Mouse (Mus musculus) liver, embryonic 15.5 days (tissue): Measurements from ENCODE around the gene Dera. TPM values are rescaled to one million over a fixed set of nuclear protein-coding genes. Genes with fewer than 3 reads are reported as not detected.

Source experiments
- ATAC-seq: fragments of 200-750 bp; cut with Nextera tagmentation; 2 replicates; pipeline ENCODE4 v1.8.0; 2017; ENCODE audit warnings: moderate number of reproducible peaks, mild to moderate bottlenecking, moderate library complexity; ENCODE audit not compliant: insufficient read depth
- H3K27ac ChIP-seq: fragments of 300-500 bp; sonication (generic); replicated peaks from 2 replicates; pipeline ENCODE4 v1.5.1; 2015; ENCODE audit warnings: mild to moderate bottlenecking, inconsistent platforms
- H3K27me3 ChIP-seq: fragments of 300-500 bp; sonication (generic); 2 replicates; pipeline ENCODE4 v1.6.1; 2015; ENCODE audit warnings: mild to moderate bottlenecking, inconsistent platforms
- H3K36me3 ChIP-seq: fragments of 300-500 bp; sonication (generic); replicated peaks from 2 replicates; pipeline ENCODE4 v1.6.1; 2015; ENCODE audit warnings: moderate library complexity, mild to moderate bottlenecking, inconsistent platforms
- H3K4me1 ChIP-seq: fragments of 300-500 bp; sonication (generic); replicated peaks from 2 replicates; pipeline ENCODE4 v1.6.1; 2015; ENCODE audit warnings: inconsistent platforms
- H3K4me2 ChIP-seq: fragments of 300-500 bp; sonication (generic); 2 replicates; pipeline ENCODE4 v1.6.1; 2015; ENCODE audit warnings: moderate library complexity, mild to moderate bottlenecking, inconsistent platforms
- H3K4me3 ChIP-seq: fragments of 300-500 bp; sonication (generic); replicated peaks from 2 replicates; pipeline ENCODE4 v1.5.1; 2015; ENCODE audit warnings: mild to moderate bottlenecking, inconsistent platforms
- H3K9ac ChIP-seq: fragments of 300-500 bp; sonication (generic); 2 replicates; pipeline ENCODE4 v1.6.1; 2015; ENCODE audit warnings: moderate library complexity, mild to moderate bottlenecking, inconsistent platforms
- H3K9me3 ChIP-seq: fragments of 300-500 bp; sonication (generic); replicated peaks from 2 replicates; pipeline ENCODE4 v1.6.1; 2016; ENCODE audit warnings: inconsistent platforms
- WGBS: fragments of 180-500 bp; shearing (Covaris S2); methylation state at CpG from one replicate; pipeline ENCODE4 v1.1.7; 2015; ENCODE audit warnings: mixed read lengths; ENCODE audit not compliant: insufficient replicate concordance; 5-methylcytosine and 5-hydroxymethylcytosine counted together
- polyA plus RNA-seq: library from polyadenylated mRNA; unstranded; fragments of >200 nt; fragmentation: Nextera tagmentation; extraction: Ambion mirVana; gene quantifications from 2 replicates; pipeline ENCODE4 v1.2.1, GENCODE M21; 2015

Gene Dera
- polyA plus RNA-seq, 1 experiment from 2014 or later: 39.9 TPM

- H3K27ac ChIP-seq: no peak overlapping the region
- no peak for ATAC-seq
- H3K27me3 ChIP-seq: no peaks in the 10 kb centered on the region
- 82% methylated on average over 15 of the region's 15 CpGs for WGBS
- no peaks in the 10 kb centered on the region for H3K36me3 ChIP-seq
- no peaks in the 10 kb centered on the region for H3K9me3 ChIP-seq
- no peak overlapping the region for H3K9ac ChIP-seq
- peaks cover 7% of the 10 kb centered on the region; the same call in 1 of the 2 replicates for H3K4me1 ChIP-seq
- no peak overlapping the region for H3K4me3 ChIP-seq
- no peak overlapping the region for H3K4me2 ChIP-seq
These were observed 6.6 kb downstream of the Dera start for GRCm38 (mm10) chr6:137760966-137761365.

DNA sequence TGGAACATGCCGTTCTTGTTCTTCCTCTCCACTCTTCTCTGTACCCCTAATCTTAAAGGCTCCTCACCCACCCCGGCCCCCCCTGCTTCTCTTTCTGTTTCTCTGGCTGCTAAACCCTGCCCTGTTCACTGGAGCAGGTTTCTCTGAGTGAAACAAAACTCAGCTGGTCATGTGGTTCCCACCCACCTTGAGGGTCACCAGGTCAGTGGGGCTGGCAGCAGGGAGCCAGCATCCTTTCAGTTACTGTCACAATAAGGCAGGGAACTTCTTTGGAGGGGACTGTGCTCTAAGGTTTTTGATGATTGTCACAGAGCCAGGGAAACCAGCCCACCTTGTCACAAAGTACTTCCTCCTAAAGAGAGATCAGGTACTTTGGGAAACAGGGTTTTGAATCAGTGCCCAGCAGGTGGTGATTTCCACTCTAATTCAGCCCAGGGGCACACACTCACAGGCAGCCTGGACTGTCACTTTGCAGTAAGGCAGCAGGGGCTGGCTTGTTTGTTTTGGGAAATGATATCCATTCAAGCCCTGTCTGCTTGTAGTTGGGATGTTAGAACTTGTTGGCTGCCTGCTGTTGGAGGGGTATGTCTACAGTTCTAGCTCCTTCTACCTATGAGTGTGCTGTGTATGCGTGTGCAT lies 10.3 kb downstream of the Dera start:
- no peaks in the 10 kb centered on the region for H3K27me3 ChIP-seq
- ATAC-seq: no peak
- no peak overlapping the region for H3K9ac ChIP-seq
- WGBS: 45% methylated on average over 3 of the region's 3 CpGs
- no peaks in the 10 kb centered on the region for H3K36me3 ChIP-seq
- no peaks in the 10 kb centered on the region for H3K9me3 ChIP-seq
- 0 out of 2 replicates have a peak, but pooled peaks cover 1% of the 10 kb centered on the region for H3K4me1 ChIP-seq
- no peak overlapping the region for H3K4me2 ChIP-seq
- no peak overlapping the region for H3K27ac ChIP-seq
- H3K4me3 ChIP-seq: no peak overlapping the region

GRCm38 (mm10) chr6:137766177-137766576 lies 11.8 kb downstream of the Dera start:
- Histone ChIP-seq H3K36me3 (no peaks in the 10 kb centered on the region), H3K4me2 (no peak overlapping the region), H3K27ac (no peak overlapping the region), H3K27me3 (no peaks in the 10 kb centered on the region), H3K9me3 (no peaks in the 10 kb centered on the region), H3K4me3 (no peak overlapping the region), H3K4me1 (no peaks in the 10 kb centered on the region), H3K9ac (no peak overlapping the region)
- no peak for ATAC-seq

DNA sequence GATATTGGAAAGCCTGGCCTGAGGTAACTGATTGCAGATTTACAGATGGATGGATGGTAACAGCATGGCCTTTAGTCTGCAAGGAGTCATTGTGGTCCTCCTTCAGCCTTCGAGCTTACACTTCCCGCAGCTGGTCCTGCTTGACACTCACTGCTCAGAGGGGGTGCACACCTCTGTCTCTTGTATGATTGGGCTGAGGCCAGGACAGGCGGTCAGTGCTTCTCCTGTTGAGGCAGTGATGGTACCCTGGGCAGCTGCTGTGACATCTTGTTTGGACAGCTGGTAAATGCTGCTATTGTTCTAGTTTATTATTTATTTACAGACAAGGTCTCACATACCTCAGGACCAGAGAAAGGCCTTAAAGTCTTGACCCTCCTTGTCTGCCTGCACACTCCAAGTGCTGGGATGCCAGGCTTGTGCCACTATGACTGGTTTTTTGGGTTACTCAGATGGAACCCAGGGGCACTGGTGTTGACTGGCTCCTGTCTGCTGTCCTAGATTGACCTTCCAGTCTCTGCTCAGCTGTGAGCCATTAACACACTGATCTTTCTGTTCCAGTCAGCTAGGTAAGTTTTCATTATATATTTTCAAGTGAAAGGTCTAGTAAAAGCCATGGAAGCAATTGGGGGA lies 17.4 kb downstream of the Dera start:
- H3K4me1 ChIP-seq: no peaks in the 10 kb centered on the region
- 64% methylated on average over 3 of the region's 3 CpGs for WGBS
- H3K4me3 ChIP-seq: no peak overlapping the region
- H3K36me3 ChIP-seq: no peaks in the 10 kb centered on the region
- ATAC-seq: no peak
- H3K27me3 ChIP-seq: no peaks in the 10 kb centered on the region
- H3K9ac ChIP-seq: no peak overlapping the region
- no peaks in the 10 kb centered on the region for H3K9me3 ChIP-seq
- no peak overlapping the region for H3K27ac ChIP-seq
- H3K4me2 ChIP-seq: no peak overlapping the region

DNA sequence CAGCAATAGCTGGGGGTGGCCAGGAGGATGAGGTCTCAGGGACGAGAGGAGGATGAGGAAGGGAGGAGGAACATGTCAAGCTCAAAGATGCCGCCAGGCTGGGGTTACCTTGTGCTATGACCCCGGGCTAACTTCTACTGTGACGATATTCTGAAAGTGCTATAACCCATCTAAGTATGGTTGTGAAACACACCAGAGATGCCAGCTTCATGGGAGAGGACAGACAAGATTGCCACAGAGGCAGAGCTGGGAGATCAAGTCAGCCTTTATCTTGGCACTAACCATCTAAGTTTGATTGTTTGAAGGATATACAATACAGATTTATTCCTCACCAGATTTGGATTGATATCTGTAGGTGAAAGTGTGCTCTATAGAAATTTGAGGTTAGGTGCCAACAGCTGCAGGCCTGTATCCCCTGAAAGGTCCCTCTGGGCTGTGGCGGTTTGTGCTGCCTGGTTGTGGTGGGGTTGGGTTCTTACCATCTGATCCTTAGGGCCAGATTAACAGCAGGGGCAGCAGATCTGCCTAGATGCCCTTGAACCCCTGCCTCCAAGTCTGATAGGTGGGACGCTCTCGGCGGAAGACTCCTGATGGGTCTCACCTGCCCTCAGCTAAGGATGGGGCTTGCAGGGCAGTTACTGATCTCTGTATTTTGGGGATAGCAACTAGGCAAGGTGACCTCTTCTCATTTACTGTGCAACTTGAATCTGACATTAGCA lies 18.7 kb downstream of the Dera start:
- no peak overlapping the region for H3K27ac ChIP-seq
- no peaks in the 10 kb centered on the region for H3K27me3 ChIP-seq
- H3K9me3 ChIP-seq: no peaks in the 10 kb centered on the region
- H3K4me3 ChIP-seq: no peak overlapping the region
- no peaks in the 10 kb centered on the region for H3K4me1 ChIP-seq
- no peak overlapping the region for H3K9ac ChIP-seq
- ATAC-seq: no peak
- WGBS: 72% methylated on average over 8 of the region's 8 CpGs
- H3K36me3 ChIP-seq: 0 out of 2 replicates have a peak, but pooled peaks cover under 1% of the 10 kb centered on the region
- no peak overlapping the region for H3K4me2 ChIP-seq

GRCm38 (mm10) chr6:137773637-137774028 lies 19.3 kb downstream of the Dera start:
- no peak for ATAC-seq
- H3K4me1 ChIP-seq: no peaks in the 10 kb centered on the region
- no peaks in the 10 kb centered on the region for H3K27me3 ChIP-seq
- no peaks in the 10 kb centered on the region for H3K9me3 ChIP-seq
- H3K4me3 ChIP-seq: no peak overlapping the region
- H3K27ac ChIP-seq: no peak overlapping the region
- H3K36me3 ChIP-seq: 0 out of 2 replicates have a peak, but pooled peaks cover 5% of the 10 kb centered on the region
- WGBS: 79% methylated on average over 6 of the region's 6 CpGs
- H3K9ac ChIP-seq: no peak overlapping the region
- no peak overlapping the region for H3K4me2 ChIP-seq

DNA sequence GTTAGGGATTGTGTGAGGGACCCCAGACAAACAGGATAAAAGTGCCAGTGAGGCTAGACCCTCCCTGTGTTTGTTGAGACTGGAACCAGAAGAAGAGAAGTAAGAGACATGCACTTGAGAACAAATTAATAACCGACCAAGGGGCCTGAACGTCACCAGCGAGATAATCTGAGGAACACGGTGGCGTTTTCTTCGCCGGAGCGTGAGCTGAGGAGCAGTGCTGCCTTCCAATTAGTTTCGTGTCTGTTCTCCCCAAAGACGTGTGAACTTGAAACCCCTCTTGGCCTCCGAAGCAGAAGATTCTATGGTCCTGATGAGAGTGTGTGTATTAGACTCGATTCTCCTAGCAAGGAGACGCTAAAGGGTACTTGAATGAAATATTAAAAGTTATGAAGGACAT lies 19.8 kb downstream of the Dera start:
- H3K4me1 ChIP-seq: no peaks in the 10 kb centered on the region
- no peak for ATAC-seq

DNA sequence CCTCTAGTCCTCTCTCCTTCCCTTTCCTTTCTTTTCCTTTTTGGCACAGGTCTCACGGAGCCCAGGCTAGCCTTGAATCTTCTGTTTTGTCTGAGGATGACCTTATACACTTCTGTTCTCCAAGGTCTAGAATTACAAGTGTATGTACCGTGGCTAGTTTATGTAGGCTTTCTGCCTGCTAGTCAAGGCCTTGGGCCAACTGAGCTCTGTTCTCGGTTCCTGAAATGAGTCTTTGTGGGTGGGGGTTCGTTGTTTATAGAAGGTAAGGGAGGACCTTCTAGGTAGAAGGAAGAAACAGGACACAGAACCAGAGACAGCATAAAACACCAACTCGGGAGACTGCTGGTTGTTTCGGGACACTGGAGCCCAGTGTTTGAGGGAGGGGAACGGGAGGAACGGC lies 20.8 kb downstream of the Dera start:
- WGBS: 67% methylated on average over 8 of the region's 8 CpGs
- Histone ChIP-seq H3K4me2 (no peak overlapping the region), H3K27me3 (no peaks in the 10 kb centered on the region), H3K27ac (no peak overlapping the region), H3K36me3 (0 out of 2 replicates have a peak, but pooled peaks cover 14% of the 10 kb centered on the region), H3K4me3 (no peak overlapping the region), H3K9ac (no peak overlapping the region), H3K4me1 (no peaks in the 10 kb centered on the region), H3K9me3 (no peaks in the 10 kb centered on the region)
- no peak for ATAC-seq

More for the DNA sequence above, 19.8 kb downstream of the Dera start:
- Histone ChIP-seq H3K36me3 (0 out of 2 replicates have a peak, but pooled peaks cover 9% of the 10 kb centered on the region), H3K4me2 (no peak overlapping the region), H3K9me3 (no peaks in the 10 kb centered on the region), H3K9ac (no peak overlapping the region), H3K4me3 (no peak overlapping the region), H3K27ac (no peak overlapping the region), H3K27me3 (no peaks in the 10 kb centered on the region)
- 82% methylated on average over 13 of the region's 13 CpGs for WGBS

GRCm38 (mm10) chr6:137776981-137777380 lies 22.6 kb downstream of the Dera start:
- Histone ChIP-seq H3K9ac (no peak overlapping the region), H3K4me3 (no peak overlapping the region), H3K27me3 (no peaks in the 10 kb centered on the region), H3K27ac (no peak overlapping the region), H3K36me3 (0 out of 2 replicates have a peak, but pooled peaks cover 18% of the 10 kb centered on the region), H3K9me3 (no peaks in the 10 kb centered on the region), H3K4me2 (no peak overlapping the region), H3K4me1 (no peaks in the 10 kb centered on the region)
- no peak for ATAC-seq
- WGBS: 76% methylated on average over 8 of the region's 8 CpGs

- no peaks in the 10 kb centered on the region for H3K27me3 ChIP-seq
- 63% methylated on average over 7 of the region's 7 CpGs for WGBS
- 0 out of 2 replicates have a peak, but pooled peaks cover 16% of the 10 kb centered on the region for H3K36me3 ChIP-seq
- H3K9ac ChIP-seq: no peak overlapping the region
- no peaks in the 10 kb centered on the region for H3K9me3 ChIP-seq
- H3K4me3 ChIP-seq: no peak overlapping the region
- ATAC-seq: no peak
- no peak overlapping the region for H3K27ac ChIP-seq
- no peaks in the 10 kb centered on the region for H3K4me1 ChIP-seq
- H3K4me2 ChIP-seq: no peak overlapping the region
These were observed 29.7 kb downstream of the Dera start for GRCm38 (mm10) chr6:137783899-137784637.
